Mouse (Mus musculus) left cerebral cortex, postnatal 10 days (tissue): ENCODE results near the gene Krt222. TPM values are rescaled to one million over a fixed set of nuclear protein-coding genes. Genes with fewer than 3 reads are reported as not detected.
"Not testable (repeated sequence)": the region's sequence is repeated elsewhere in the genome, so short reads cannot be mapped to it uniquely, and the experiment has no call there.

ENCODE experiments used
- DNase-seq, 2 experiments: peaks; one replicate each; pipeline ENCODE4 v3.0.0; 2021 to 2022; ENCODE audit warnings: low spot score in 2 of 2, mixed read lengths in 1 of 2; ENCODE audit errors: extremely low spot score in 1 of 2
- intact Hi-C: fragments of 180-260 bp; cut with DNase I; formaldehyde crosslinking; loops from one replicate; pipeline ENCODE4 v1.15.1; 2025
- total RNA-seq, 2 experiments: library from RNA; stranded (reverse); gene quantifications; 2 replicates each; pipeline ENCODE4 v1.2.3; 2021

Krt222 gene
- total RNA-seq, 2 experiments from 2014 or later, result 31.1 to 31.2 TPM

DNA sequence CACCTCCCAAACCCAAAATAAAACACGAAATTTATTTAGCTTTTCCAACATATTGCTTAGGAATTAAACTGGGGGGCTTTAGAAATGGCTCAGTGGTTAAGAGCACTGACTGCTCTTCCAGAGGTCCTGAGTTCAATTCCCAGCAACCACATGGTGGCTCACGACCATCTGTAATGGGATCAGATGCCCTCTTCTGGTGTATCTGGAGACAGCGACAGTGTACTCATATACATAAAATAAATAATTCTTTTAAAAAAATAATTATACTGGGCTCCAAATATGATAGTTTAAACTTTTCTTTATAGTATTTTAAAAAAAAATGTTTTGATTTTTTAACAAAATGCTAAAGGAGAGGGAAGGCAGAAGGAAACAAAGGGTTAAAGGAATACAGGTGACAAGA lies 634 bp upstream of the Krt222 start:
- intact Hi-C loops, DNase-seq: not testable (repeated sequence)

DNA sequence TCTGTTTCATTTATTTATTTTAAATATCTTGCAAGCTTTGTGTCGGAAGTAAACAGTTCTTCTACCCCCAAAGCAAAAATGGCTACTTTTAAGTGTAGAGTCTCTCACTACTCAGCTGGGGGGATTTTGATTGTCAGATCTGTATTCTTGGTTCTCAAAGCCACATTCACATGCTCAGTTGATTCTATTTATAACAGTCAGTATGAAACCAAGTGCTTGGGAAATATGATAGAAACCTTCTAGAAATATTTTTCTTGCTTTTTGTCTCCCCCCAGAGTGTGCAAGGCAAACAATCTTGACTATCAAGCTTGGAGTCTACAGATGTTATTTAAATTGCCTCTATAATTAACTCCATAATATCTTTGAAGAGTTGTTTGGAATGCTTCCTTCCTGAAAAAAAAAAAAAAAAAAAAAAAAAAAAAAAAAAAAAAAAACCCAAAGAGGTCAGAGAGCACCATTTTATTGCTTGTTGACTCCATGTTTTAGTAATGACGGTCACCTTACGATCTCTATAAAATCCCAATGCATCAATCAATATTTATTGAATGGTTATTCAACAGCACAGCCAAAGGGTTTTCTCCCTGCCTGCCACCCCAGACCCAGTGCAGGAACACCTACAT lies 575 bp downstream of the Krt222 start:
- intact Hi-C loops, result no loop called here

GRCm38 (mm10) chr11:99242056-99242455 lies 1.8 kb downstream of the Krt222 start:
- DNase-seq, result no peak
- intact Hi-C loops, result no loop called here

More for the DNA sequence above, 575 bp downstream of the Krt222 start:
- no peak for DNase-seq

DNA sequence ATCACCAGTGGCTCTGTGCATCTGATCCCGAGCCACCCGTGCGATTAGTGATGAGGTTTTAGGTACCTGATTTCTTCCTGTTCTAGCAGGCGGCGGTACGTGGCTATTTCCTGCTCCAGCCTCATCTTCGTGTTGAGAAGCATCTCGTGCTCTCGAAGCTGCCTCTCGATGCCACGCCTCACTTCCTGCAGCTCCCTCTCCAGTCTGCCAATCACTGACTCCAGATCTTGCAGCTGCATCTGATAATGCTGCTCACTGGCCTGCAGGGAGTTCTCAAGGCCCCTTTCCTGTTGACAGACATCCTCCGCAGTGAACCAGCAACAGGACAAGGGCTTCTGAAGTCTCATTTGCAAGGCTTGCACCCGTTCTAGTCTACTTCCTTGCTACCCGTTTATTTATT lies 5.4 kb downstream of the Krt222 start:
- intact Hi-C loops, result no loop called here
- no peak for DNase-seq

DNA sequence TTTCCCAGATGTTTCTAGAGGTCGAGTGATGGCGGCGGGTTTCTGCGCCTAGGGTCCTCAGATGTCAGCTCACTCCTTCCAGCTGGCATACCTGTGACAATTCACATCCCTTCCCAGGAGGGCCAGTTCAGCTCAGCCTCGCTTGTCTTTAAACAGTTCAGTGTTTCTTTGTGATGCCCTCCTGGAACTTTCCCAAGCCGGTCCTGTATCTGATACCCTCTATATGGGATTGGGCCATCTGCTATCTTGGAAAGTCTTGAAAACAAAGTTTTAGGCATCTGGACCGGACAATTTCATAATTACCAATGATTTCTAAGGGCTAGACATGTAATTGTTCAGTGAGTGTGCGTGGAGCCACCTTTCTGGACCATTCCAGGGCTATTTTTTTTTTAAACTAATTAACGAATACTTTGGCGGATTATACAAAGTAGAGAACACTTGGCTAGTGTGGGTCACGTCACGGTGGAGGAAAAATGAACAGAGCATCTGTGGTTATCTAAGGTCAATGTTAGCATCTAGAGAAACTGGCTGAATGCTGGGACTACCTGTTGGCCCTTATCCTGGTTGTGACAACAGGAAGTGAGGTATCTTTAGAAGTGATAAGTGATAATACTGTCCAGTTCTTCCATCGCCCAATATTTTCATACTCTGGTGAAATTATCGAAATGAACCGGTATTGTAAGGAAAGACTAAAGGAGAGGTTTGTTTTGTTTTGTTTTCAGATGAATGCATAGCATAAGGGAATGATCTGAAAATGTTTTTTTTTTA lies 12.7 kb downstream of the Krt222 start:
- intact Hi-C loops, result no loop called here
- DNase-seq, result peak in 1 of 2 experiments; percentile 25

GRCm38 (mm10) chr11:99230261-99231048 lies 13.4 kb downstream of the Krt222 start, which contains the start of gene Smarce1:
Gene Smarce1, minus strand, starts transcription at chr11:99231017.
- DNase-seq, result peak; percentile 59 to 88

GRCm38 (mm10) chr11:99229641-99230260 lies 14.1 kb downstream of the Krt222 start:
- intact Hi-C loops, result no loop called here
- no peak for DNase-seq

More at GRCm38 (mm10) chr11:99230261-99231048, 13.4 kb downstream of the Krt222 start, which contains the start of gene Smarce1:
- intact Hi-C loops, result no loop called here

- intact Hi-C loops, result no loop called here
- no peak for DNase-seq
These were observed 17.6 kb downstream of the Krt222 start for GRCm38 (mm10) chr11:99226298-99226697.

DNA sequence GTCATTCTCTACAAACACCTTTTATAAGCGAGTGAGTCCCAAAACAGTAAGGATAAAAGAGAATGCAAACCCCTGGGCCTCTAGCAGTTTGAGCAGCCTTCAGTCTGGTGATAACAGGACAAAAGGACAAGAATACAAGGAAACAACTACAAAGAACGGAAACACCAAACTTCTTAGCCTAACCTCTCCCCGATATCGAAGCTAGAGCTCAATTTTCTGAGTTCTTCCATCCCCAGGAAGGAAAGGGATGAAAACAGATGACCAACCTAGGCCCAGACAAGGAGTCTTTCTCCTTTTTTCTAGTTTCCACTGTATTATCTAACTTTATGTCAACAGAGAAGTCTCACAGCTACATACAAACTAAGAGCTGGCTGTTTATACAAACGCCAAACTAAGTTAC lies 20.6 kb downstream of the Krt222 start:
- DNase-seq, result no peak
- intact Hi-C loops, result no loop called here

DNA sequence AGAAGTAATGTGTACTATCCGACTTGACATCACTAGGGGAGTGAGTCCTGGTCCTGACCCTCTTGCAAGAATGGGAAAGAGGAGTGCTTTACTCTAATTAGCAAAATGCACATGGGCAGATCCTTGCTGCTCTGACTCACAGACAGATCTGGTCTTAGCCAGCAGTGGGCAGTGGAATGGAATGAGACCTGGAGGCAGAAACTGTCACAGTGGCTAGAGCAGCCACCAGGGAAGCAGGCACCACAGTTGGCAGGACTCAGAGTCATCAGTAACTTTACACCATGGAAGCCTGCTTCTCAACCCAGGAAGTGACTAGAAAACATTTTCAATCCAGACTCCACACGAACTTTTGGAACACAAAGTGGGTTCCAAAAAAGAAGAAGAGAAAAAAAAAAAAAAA lies 22.1 kb downstream of the Krt222 start:
- DNase-seq, result no peak
- intact Hi-C loops, result no loop called here

DNA sequence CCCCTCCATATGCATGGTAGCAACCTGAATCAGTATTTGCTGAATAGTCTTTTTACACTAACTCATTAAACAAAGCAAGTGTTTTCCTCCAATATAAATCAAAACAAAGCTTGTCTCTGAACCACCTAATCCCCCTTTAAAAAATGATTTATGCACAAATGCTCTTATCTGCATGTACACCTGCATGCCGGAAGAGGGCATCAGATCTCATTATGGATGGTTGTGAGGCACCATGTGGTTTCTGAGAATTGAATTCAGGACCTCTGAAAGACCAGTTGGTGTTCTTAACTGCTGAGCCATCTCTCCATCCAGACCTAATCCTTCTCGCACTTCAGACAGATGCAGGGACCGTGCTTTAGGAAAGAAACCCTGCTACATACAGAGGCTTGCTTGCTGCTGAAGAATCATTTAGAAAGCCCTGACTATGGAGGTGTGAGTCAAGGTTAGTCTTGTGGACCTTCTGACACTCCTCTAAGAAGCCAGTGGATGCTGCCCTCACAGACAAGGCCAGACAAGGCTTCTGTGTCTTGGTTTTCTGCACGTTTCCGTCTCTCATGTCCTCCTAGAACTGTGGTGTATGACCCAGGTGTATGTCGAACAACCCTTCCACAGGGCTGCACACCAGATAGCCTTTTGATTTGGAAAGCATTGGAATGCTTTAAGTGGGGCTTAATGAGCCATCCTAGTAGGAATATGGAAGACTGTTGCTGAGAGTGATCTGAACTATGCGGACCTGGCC lies 26.5 kb downstream of the Krt222 start:
- no peak for DNase-seq
- intact Hi-C loops, result no loop called here

DNA sequence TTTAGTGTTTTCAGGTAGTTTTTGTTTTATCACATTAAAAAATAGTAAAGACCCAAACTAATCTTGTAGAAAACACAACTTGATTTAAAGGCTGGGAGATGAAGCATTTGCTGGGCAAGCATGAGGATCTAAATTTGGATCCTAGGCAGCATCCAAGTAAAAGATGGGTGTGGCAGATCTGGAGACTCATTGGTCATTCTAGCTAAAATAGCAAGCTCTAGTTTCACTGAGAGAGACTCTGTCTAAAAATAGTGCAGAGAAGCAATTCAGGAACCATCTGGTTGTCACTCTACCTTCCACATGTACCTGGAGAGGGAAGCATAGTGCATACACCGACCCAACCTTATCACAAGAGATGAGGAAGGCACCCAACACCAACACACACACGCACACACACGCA lies 27.7 kb downstream of the Krt222 start:
- intact Hi-C loops, result no loop called here
- DNase-seq, result no peak

- intact Hi-C loops, result no loop called here
- DNase-seq, result no peak
These were observed 31.2 kb downstream of the Krt222 start for GRCm38 (mm10) chr11:99212693-99213092.

DNA sequence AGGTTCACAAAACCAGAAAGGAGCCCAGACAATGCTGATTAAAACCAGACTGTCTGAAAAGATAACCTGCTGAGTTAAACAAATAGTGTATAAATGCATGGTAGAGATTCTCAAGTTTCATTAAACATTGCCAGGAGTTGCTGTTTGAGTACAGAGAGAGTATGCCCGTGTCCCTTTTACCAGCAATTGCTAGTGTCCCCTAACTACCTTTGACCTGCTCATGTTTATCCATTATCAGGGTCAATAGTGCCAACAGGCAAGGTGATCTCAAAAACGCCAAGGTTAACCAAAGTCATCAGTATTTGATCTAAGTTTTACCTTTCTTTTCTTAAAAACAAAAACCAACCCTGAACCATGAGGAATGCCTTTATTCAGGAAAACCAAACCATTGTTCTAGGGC lies 31.9 kb downstream of the Krt222 start:
- DNase-seq, result no peak
- intact Hi-C loops, result no loop called here

GRCm38 (mm10) chr11:99208105-99208669 lies 35.7 kb downstream of the Krt222 start:
- intact Hi-C loops, result no loop called here

DNA sequence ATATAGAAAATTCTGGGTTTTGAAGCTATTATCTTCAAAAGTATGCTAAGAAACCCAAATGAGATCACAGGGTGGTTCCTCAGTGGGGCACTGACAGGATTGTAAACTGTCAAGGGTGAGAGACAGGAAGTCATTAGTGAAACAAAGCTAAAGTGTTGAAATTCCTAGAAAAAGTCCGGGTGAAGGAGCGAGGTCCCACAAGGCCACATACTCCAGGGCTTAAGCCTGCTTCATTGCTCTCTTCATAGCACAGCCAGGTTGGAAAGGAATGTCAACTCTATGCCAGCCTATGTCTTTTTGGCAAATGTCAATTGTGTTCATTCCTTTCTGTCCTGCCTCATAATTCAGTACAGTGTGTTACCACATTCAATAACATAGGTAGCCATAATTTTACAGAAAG lies 36.4 kb downstream of the Krt222 start:
- DNase-seq, result no peak
- intact Hi-C loops, result no loop called here

More at GRCm38 (mm10) chr11:99208105-99208669, 35.7 kb downstream of the Krt222 start:
- no peak for DNase-seq

GRCm38 (mm10) chr11:99206954-99207353 lies 36.9 kb downstream of the Krt222 start:
- intact Hi-C loops, result no loop called here
- DNase-seq, result no peak

- intact Hi-C loops, result loop anchor here (5.0 to 10.0 kb wide), 2 partner anchors 103 to 176 kb away; no protein-coding TSS in a partner anchor
- peak in 1 of 2 experiments; percentile 55 for DNase-seq
These were observed 54.7 kb downstream of the Krt222 start for GRCm38 (mm10) chr11:99189154-99189582.
